Mouse (Mus musculus): ENCODE results near the gene Igfbp7.

DNA sequence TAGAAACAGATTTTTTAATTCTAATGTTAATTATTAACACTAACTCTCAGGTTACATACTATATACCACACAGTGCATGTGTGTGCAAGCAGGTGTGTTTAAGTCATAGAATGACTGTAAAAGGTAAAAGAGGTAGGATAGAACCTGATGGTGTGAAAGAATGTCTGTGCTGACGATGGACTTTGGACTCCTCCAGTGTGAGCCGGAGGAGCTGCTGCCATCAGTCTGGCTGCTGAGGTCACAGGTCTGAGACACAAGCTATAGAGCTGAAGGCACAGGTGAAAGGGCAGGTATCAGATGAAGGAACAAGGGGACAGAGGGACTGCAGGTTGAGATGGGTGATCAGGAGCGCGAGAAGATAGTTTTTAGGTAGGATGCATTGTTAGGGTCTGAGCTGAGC is 37.6 kb upstream of the Igfbp7 start:
- TF ChIP-seq POLR2A (IDR thresholded peaks at IDR 0.05; ENCODE audit: control insufficient read depth in 1 of 2, insufficient read depth in 1 of 2, low read depth in 1 of 2, low read length in 2 of 2, poor library complexity in 1 of 2) (no peak), CHD1 (IDR thresholded peaks at IDR 0.05; ENCODE audit: low read depth, low read length) (no peak), HCFC1 (IDR thresholded peaks at IDR 0.05; ENCODE audit: low read depth, low read length) (no peak), CTCF (IDR thresholded peaks at IDR 0.05 in 2 of 3, conservative IDR thresholded peaks at IDR 0.05 in 1 of 3; ENCODE audit: control insufficient read depth in 1 of 3, insufficient read depth in 1 of 3, low read depth in 2 of 3, low read length in 3 of 3, poor library complexity in 1 of 3, severe bottlenecking in 1 of 3) (no peak), MAX (IDR thresholded peaks at IDR 0.05; ENCODE audit: low read length) (no peak), GATA1 (IDR thresholded peaks at IDR 0.05; ENCODE audit: low read depth, low read length) (no peak), GABPA (IDR thresholded peaks at IDR 0.05; ENCODE audit: low read depth, low read length) (no peak), USF1 (IDR thresholded peaks at IDR 0.05; ENCODE audit: low read depth, low read length) (no peak)

Data from MEL (cell line).